Mouse (Mus musculus): Measurements from ENCODE around the gene Hist1h1b.

DNA sequence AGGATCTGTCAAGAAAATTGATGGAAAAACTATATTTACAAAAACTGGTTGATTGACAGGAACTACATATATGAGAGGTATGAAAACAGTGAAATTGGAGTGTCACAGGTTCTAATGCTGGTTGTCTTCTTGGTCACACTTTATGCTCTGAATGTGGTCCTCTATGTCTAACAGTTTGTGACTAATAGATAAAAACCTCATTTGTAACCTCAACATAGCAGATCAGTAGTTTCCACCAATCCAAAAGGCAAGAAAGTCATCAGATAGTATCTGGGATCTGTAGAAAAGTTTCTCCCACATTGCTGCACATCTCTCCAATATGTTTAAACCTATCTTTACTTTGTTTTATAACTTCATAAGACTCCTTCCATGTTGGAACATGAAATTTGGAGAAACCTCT, 29.0 kb downstream of the Hist1h1b start:
- TF ChIP-seq POLR2A (IDR thresholded peaks at IDR 0.05; ENCODE audit: low read depth, low read length) (no peak), CTCF (IDR thresholded peaks at IDR 0.05; ENCODE audit: extremely low read depth, insufficient read depth, insufficient read length, insufficient replicate concordance) (no peak)
